Mouse (Mus musculus): ENCODE measurements around the gene Ube2t. TPM values are rescaled to one million over a fixed set of nuclear protein-coding genes. Genes with fewer than 3 reads are reported as not detected.

Gene Ube2t
- total and polyA plus RNA-seq, 2 experiments from 2014 or later, result 5.3 to 9.7 TPM

DNA sequence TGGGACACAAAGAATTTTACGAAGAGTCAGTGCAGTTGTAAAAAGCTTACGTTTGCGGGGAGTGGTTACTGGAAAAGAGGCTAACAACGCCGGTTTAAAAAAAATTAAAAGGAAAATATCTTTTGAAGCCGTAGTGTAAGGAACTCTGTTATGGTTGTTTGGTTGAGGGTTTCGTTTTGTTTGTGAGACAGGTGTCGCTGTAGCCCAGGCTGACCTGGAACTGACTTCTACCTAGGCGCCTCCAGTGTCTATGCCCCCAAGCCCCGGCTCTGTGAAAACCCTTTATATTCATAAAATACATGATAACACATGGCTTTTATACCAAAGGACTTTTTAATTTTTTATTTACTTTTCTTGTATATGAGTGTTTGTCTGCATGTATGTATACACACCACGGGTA, 456 bp downstream of the Ube2t start:
- Histone ChIP-seq H3K4me1 (ENCODE audit: insufficient read depth, low read length) (no peaks in the 10 kb centered on the region), H3K9ac (replicated peaks; ENCODE audit: low read length) (peak overlapping the region; percentile 51), H3K9me3 (ENCODE audit: low read length) (no peaks in the 10 kb centered on the region), H3K4me2 (ENCODE audit: low read depth, low read length) (peak overlapping the region; percentile 84), H3K27ac (no peak overlapping the region), H3K27me3 (ENCODE audit: insufficient read depth, low read length) (no peaks in the 10 kb centered on the region), H3K36me3 (ENCODE audit: insufficient read depth, low read length) (no peaks in the 10 kb centered on the region), H3K4me3 (ENCODE audit: low read length) (peak overlapping the region; percentile 72)
- peak; percentile 44 for TF ChIP-seq CTCF (IDR thresholded peaks at IDR 0.05; ENCODE audit: low read depth)
- DNase-seq (ENCODE audit: low spot score) (peak; percentile 24), ATAC-seq (no peak)
- 2% methylated on average over 11 of the region's 11 CpGs for WGBS

DNA sequence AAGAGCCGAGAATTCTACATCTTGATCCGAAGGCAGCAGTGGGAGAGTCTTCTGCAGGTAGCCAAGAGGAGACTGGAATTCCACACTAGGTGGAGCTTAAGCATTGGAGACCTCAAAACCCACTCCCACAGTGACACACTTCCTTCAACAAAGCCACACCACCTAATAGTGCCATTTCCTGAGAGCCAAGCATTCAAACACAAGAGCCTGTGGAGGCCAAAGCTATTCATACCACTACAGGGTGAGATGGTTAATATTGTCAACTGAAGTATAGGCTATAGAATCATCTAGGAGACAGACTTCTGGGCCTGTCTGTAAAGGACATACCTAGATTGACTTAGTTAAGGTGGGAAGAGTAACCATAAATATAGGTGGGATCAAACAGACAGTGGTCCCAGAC, 3.1 kb downstream of the Ube2t start:
- DNase-seq (ENCODE audit: low spot score) (no peak), ATAC-seq (no peak)
- no peak for TF ChIP-seq CTCF (IDR thresholded peaks at IDR 0.05; ENCODE audit: low read depth)
- no peaks in the 10 kb centered on the region for H3K36me3 ChIP-seq (ENCODE audit: insufficient read depth, low read length)
- no peak overlapping the region for H3K27ac ChIP-seq
- H3K4me2 ChIP-seq (ENCODE audit: low read depth, low read length), result no peak overlapping the region
- H3K9me3 ChIP-seq (ENCODE audit: low read length), result no peaks in the 10 kb centered on the region
- H3K4me3 ChIP-seq (ENCODE audit: low read length), result no peak overlapping the region
- no peak overlapping the region for H3K9ac ChIP-seq (replicated peaks; ENCODE audit: low read length)
- no peaks in the 10 kb centered on the region for H3K4me1 ChIP-seq (ENCODE audit: insufficient read depth, low read length)
- 93% methylated on average over 2 of the region's 2 CpGs for WGBS
- no peaks in the 10 kb centered on the region for H3K27me3 ChIP-seq (ENCODE audit: insufficient read depth, low read length)

DNA sequence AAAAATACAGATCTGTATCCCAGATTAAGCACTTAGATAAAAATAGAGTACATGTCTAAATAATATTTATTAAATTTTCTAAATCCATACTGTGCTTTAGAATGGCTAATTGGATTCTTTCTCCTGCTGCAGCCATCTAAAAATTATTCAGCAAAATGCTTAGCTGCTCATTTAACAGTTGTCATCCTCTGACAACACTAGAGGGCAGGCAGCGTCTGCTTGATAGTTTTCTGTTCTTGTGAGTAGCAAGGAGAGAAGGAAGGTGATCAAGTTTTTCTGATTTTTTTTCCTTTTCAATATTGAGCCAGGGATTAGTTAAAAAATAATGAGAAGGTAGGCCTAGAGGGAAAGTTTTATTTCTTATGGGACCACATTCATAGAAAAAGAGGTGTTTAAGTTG, 10.6 kb downstream of the Ube2t start:
- ATAC-seq (no peak), DNase-seq (ENCODE audit: low spot score) (peak; percentile 61)
- Histone ChIP-seq H3K36me3 (ENCODE audit: insufficient read depth, low read length) (no peaks in the 10 kb centered on the region), H3K27me3 (ENCODE audit: insufficient read depth, low read length) (no peaks in the 10 kb centered on the region), H3K4me1 (ENCODE audit: insufficient read depth, low read length) (no peaks in the 10 kb centered on the region), H3K9ac (replicated peaks; ENCODE audit: low read length) (no peak overlapping the region), H3K9me3 (ENCODE audit: low read length) (no peaks in the 10 kb centered on the region), H3K4me2 (ENCODE audit: low read depth, low read length) (no peak overlapping the region), H3K27ac (no peak overlapping the region), H3K4me3 (ENCODE audit: low read length) (no peak overlapping the region)
- TF ChIP-seq CTCF (IDR thresholded peaks at IDR 0.05; ENCODE audit: low read depth), result peak; percentile 60
- WGBS, result 56% methylated on average over 1 of the region's 1 CpGs

DNA sequence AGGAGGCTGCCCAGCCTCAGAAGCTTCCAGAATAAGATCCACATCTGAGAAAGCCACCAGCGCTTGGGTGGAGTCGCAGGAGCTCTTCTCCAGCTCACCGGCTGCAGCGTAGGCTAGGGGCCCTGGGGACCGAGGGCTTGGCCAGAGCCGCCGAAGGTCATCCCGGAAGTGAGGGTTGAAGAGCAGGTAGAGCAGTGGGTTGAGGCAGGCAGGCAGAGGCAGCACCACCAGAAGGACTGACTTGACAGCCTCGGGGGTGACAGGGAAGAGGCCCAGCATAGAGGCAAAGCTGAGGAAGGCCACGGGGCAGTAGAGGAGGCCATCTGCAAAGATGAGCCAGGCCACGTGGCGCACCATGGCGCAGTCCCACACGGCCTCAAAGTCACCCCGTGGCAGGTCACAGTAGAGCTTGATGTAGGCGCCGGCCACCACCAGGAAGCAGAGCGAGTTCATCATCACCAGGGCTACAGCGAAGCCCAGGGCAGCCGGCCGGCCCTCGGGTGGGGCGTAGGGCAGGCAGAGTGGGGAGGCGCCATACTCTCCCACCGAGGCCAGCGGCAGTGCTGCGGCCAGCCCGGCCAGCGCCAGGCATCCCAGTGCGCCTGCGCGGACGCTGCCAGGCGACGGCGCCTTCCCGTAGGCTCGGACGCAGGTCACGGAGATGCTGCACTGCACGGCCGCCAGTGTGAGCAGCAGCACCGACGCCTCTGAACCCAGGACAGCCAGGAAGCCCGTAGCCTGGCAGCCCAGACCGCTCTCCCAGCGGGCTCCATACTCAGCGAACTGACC, 25.0 kb downstream of the Ube2t start:
- Histone ChIP-seq H3K27ac (no peak overlapping the region), H3K36me3 (ENCODE audit: insufficient read depth, low read length) (no peaks in the 10 kb centered on the region), H3K27me3 (ENCODE audit: insufficient read depth, low read length) (no peaks in the 10 kb centered on the region), H3K4me1 (ENCODE audit: insufficient read depth, low read length) (no peaks in the 10 kb centered on the region), H3K4me2 (ENCODE audit: low read depth, low read length) (peak overlapping the region; percentile 66), H3K4me3 (ENCODE audit: low read length) (peak overlapping the region; percentile 34), H3K9me3 (ENCODE audit: low read length) (no peaks in the 10 kb centered on the region), H3K9ac (replicated peaks; ENCODE audit: low read length) (peak overlapping the region; percentile 44)
- 31% methylated on average over 46 of the region's 48 CpGs for WGBS
- ATAC-seq (peak; percentile 90), DNase-seq (ENCODE audit: low spot score) (peak; percentile 83)
- no peak for TF ChIP-seq CTCF (IDR thresholded peaks at IDR 0.05; ENCODE audit: low read depth)

DNA sequence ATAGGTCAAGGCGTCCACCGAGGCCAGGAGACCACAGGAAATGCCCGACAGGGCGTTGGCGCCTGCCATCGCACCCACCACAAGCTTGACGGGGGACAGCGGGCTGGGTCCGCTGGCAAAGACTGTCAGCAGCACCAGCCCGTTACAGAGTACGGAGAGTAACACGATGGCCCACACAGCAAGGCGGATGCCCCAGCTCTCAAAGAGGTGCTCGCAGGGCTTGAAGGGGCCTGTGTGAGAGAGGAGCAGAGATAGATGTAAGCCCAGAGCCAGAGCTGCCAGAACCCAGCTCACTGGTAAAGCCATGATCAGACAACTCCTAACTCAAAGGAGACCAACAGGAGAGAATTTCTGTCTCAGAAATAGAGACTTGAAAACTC, 25.6 kb downstream of the Ube2t start:
- no peak for DNase-seq (ENCODE audit: low spot score)
- peak; percentile 51 for ATAC-seq

DNA sequence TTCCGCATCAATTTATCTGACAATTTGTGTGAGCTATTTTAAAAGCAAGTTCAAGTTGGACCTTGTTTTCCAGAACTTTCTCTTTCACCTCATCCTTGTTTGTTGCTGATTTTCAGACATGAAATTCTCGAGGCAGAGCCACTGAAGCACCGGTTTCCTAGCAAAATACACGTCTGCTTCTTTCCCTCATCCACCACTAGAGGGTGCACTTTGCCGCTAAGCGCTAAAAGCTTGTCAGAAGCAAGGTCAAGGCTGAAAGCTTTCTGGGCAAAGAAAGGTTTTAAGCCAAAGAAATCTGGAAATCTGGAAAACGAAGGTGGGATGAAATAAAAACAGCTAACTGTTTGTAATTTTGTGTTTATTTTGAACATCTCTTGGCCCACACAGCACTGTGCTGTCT, 27.0 kb downstream of the Ube2t start:
- no peak overlapping the region for H3K27ac ChIP-seq
- WGBS, result 8% methylated on average over 7 of the region's 7 CpGs
- TF ChIP-seq CTCF (IDR thresholded peaks at IDR 0.05; ENCODE audit: low read depth), result peak; percentile 97
- H3K27me3 ChIP-seq (ENCODE audit: insufficient read depth, low read length), result no peaks in the 10 kb centered on the region
- DNase-seq (ENCODE audit: low spot score) (peak; percentile 96), ATAC-seq (no peak)
- H3K36me3 ChIP-seq (ENCODE audit: insufficient read depth, low read length), result no peaks in the 10 kb centered on the region
- no peaks in the 10 kb centered on the region for H3K9me3 ChIP-seq (ENCODE audit: low read length)
- H3K4me3 ChIP-seq (ENCODE audit: low read length), result no peak overlapping the region
- no peak overlapping the region for H3K4me2 ChIP-seq (ENCODE audit: low read depth, low read length)
- H3K9ac ChIP-seq (replicated peaks; ENCODE audit: low read length), result no peak overlapping the region
- H3K4me1 ChIP-seq (ENCODE audit: insufficient read depth, low read length), result no peaks in the 10 kb centered on the region

More for the DNA sequence above, 25.6 kb downstream of the Ube2t start:
- TF ChIP-seq CTCF (IDR thresholded peaks at IDR 0.05; ENCODE audit: low read depth), result no peak
- Histone ChIP-seq H3K9ac (replicated peaks; ENCODE audit: low read length) (peak overlapping the region; percentile 44), H3K4me1 (ENCODE audit: insufficient read depth, low read length) (no peaks in the 10 kb centered on the region), H3K9me3 (ENCODE audit: low read length) (no peaks in the 10 kb centered on the region), H3K27me3 (ENCODE audit: insufficient read depth, low read length) (no peaks in the 10 kb centered on the region), H3K36me3 (ENCODE audit: insufficient read depth, low read length) (no peaks in the 10 kb centered on the region), H3K4me3 (ENCODE audit: low read length) (peak overlapping the region; percentile 34), H3K27ac (no peak overlapping the region), H3K4me2 (ENCODE audit: low read depth, low read length) (peak overlapping the region; percentile 66)
- WGBS, result 11% methylated on average over 14 of the region's 14 CpGs

DNA sequence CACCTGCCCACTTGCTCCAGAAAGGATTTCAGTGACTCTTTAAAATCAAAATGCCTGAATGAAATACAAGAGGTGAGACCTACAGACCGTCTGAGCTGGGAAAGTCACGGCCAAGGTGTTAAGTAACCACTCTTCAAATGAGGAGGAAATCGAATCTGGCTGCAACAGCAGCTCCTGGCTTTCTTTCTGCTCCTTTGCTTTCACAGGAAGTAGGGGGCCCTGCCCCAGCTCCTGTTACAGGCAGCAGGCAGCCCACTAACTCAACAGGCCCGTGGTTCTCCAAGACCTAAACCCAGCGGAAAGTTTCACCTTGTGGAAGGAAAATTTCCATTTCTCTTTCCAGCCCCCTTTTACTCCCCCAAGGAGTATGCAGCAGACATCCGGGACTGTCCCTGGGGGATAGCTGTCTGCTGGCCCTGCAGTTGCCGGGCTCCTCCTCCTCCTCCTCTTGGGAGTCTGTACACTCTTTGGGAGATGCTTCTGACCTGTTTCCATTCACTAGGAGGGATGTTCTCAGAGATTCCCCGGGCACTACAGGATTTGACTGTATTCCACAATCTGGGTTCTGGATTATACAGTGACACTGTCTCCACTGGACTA, 29.8 kb downstream of the Ube2t start:
- 62% methylated on average over 8 of the region's 8 CpGs for WGBS
- no peak for TF ChIP-seq CTCF (IDR thresholded peaks at IDR 0.05; ENCODE audit: low read depth)
- H3K4me2 ChIP-seq (ENCODE audit: low read depth, low read length), result no peak overlapping the region
- no peak overlapping the region for H3K9ac ChIP-seq (replicated peaks; ENCODE audit: low read length)
- no peaks in the 10 kb centered on the region for H3K27me3 ChIP-seq (ENCODE audit: insufficient read depth, low read length)
- ATAC-seq, result no peak
- H3K4me1 ChIP-seq (ENCODE audit: insufficient read depth, low read length), result no peaks in the 10 kb centered on the region
- no peak overlapping the region for H3K27ac ChIP-seq
- DNase-seq (ENCODE audit: low spot score), result no peak
- H3K4me3 ChIP-seq (ENCODE audit: low read length), result no peak overlapping the region
- H3K9me3 ChIP-seq (ENCODE audit: low read length), result no peaks in the 10 kb centered on the region
- H3K36me3 ChIP-seq (ENCODE audit: insufficient read depth, low read length), result no peaks in the 10 kb centered on the region
